Mouse (Mus musculus) left cerebral cortex, adult 2 months (tissue): Measurements from ENCODE around the gene Casp2. TPM values are rescaled to one million over a fixed set of nuclear protein-coding genes. Genes with fewer than 3 reads are reported as not detected.

Source experiments
- DNase-seq, 2 experiments: peaks; one replicate each; pipeline ENCODE4 v3.0.0; 2021 to 2022; ENCODE audit warnings: low spot score in 2 of 2, mixed read lengths in 1 of 2; ENCODE audit errors: extremely low spot score in 1 of 2
- H3K27ac ChIP-seq: fragments of 200-600 bp; 2 replicates; pipeline ENCODE4 v1.8.1; 2022
- H3K4me3 ChIP-seq: fragments of 200-600 bp; 2 replicates; pipeline ENCODE4 v1.8.1; 2022
- CTCF ChIP-seq: fragments of 200-600 bp; IDR thresholded peaks from 2 replicates; pipeline ENCODE4 v1.8.1; 2022; ENCODE audit warnings: antibody characterized with exemption, mild to moderate bottlenecking, moderate library complexity
- intact Hi-C: fragments of 180-260 bp; cut with DNase I; formaldehyde crosslinking; loops from one replicate; pipeline ENCODE4 v1.15.1; 2025
- total RNA-seq, 2 experiments: library from RNA; stranded (reverse); gene quantifications; 2 replicates each; pipeline ENCODE4 v1.2.3; 2021

Gene Casp2
- total RNA-seq, 2 experiments from 2014 or later: 19.7 to 28.1 TPM

DNA sequence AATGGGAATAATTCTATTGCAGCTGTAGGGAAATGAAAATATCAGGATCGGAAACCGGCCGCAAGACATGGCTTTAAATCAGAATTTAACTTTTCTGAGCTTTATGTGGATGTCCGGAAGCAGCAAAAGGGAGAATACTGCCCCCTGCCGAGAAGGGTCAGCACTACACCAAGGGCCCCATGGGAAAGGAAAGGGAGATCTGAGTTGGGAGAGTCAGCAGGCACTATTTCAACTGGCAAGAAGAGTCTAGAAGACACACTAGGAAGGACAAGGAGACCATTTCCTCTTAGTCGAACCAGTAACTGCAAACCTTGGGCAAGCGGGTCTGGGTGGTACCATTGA is 60.5 kb downstream of the Casp2 start:
- intact Hi-C loops: loop anchor here (2.0 to 10.0 kb wide), 4 partner anchors 24 to 560 kb away; partner anchors contain the start of gene Zyx
- peak overlapping the region; percentile 63 for H3K4me3 ChIP-seq
- peak; percentile 82 to 88 for DNase-seq
- H3K27ac ChIP-seq: peak overlapping the region; percentile 94
- TF ChIP-seq CTCF: peak; percentile 93

DNA sequence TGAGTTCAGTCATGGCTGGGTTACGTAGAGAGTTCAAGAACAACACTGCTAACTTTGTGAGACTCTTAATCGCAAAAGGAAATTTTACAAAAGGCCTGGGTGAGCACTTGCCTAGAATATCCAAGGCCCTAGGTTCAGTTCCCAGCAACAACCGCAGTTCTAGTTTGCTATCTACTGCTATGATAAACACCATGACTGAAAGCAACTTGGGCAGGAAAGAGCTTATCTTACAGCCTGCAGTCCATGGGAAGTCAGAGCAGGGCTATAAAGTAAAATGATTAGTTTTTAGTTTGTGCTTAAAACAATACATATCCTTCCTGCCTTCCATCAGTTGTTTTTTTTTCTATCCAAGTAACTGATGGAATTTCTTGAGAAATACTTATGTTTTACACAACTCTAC is 61.7 kb downstream of the Casp2 start:
- no peak overlapping the region for H3K4me3 ChIP-seq
- no peak for DNase-seq
- intact Hi-C loops: loop anchor here (10.0 kb wide), 2 partner anchors 258 to 562 kb away; no protein-coding TSS in a partner anchor
- no peak overlapping the region for H3K27ac ChIP-seq
- TF ChIP-seq CTCF: no peak

- intact Hi-C loops: loop anchor here (10.0 kb wide), 2 partner anchors 256 to 564 kb away; no protein-coding TSS in a partner anchor
- no peak for TF ChIP-seq CTCF
- Histone ChIP-seq H3K4me3 (no peak overlapping the region), H3K27ac (no peak overlapping the region)
- DNase-seq: no peak
Measured at GRCm38 (mm10) chr6:42328757-42329156, 64.0 kb downstream of the Casp2 start.

DNA sequence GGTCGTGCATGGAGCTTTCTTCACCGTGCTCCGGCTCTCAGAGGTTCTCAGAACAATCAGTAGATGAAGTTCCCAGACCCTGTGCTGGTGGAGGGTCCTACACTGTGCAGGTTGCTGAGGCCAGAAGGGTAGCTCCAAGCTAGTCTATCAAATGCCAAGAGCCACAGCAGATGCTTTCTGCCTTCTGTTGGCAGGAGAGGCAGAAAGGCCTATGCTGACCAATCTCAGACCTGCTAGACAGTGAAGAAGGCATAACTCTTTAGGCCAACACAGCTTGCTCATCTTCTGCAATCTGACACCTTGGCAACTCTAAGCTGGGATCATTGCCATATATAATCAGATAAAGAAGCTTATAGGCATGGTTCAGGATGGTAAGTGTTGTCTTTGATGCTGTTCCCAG is 65.4 kb downstream of the Casp2 start:
- no peak overlapping the region for H3K4me3 ChIP-seq
- DNase-seq: no peak
- no peak for TF ChIP-seq CTCF
- intact Hi-C loops: loop anchor here (10.0 kb wide), 1 partner anchor 535 kb away; no protein-coding TSS in a partner anchor
- no peak overlapping the region for H3K27ac ChIP-seq

DNA sequence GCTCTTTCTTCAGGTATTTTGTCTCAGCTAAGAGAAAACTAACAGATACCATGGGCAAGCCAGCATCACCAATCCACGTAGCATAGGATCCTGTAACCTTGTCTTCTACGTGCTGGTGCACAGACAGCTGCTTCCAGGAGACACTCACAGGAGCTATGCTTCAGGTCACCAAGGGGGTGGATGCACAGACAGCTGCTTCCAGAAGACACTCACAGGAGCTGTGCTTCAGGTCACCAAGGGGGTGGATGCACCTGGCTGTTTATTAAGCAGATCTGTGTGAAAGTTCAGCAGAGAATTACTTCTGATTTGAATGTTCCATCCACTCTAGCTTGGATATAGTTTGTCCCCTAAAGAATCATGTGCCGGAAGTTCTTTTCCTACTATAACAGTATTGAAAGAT is 66.2 kb downstream of the Casp2 start:
- intact Hi-C loops: loop anchor here (10.0 kb wide), 1 partner anchor 534 kb away; no protein-coding TSS in a partner anchor
- Histone ChIP-seq H3K4me3 (no peak overlapping the region), H3K27ac (no peak overlapping the region)
- no peak for DNase-seq
- no peak for TF ChIP-seq CTCF

Other genes with a start within 250 kb of the Casp2 start
- not detected for gene Sva, start 226.6 kb upstream of the Casp2 start, total RNA-seq
- not detected for gene Tas2r139, start 124.0 kb upstream of the Casp2 start, total RNA-seq
- gene Tas2r144, start 49.7 kb upstream of the Casp2 start, total RNA-seq: not detected
- gene Gstk1, start 19.1 kb upstream of the Casp2 start, total RNA-seq: 10 to 100 TPM in 1 of 2 experiments, 1 to 10 TPM in 1; 9.0 to 10.0 TPM
- gene Tmem139, start 3.0 kb upstream of the Casp2 start, total RNA-seq: not detected
- 1 to 10 TPM; 5.3 to 6.4 TPM for gene Clcn1, start 21.7 kb downstream of the Casp2 start, total RNA-seq
- gene Fam131b, start 59.7 kb downstream of the Casp2 start, total RNA-seq: 100 to 1,000 TPM; 111 TPM
- 10 to 100 TPM; 47.6 to 47.8 TPM for gene Zyx, start 84.6 kb downstream of the Casp2 start, total RNA-seq
- under 1 TPM; 0.12 to 0.29 TPM for gene Epha1, start 108.3 kb downstream of the Casp2 start, total RNA-seq
- not detected for gene Tas2r143, start 135.3 kb downstream of the Casp2 start, total RNA-seq
- gene Tas2r135, start 140.4 kb downstream of the Casp2 start, total RNA-seq: not detected
- gene Tas2r126, start 169.6 kb downstream of the Casp2 start, total RNA-seq: not detected
- gene Olfr458, start 200.2 kb downstream of the Casp2 start, total RNA-seq: not detected
- not detected for gene Olfr457, start 211.3 kb downstream of the Casp2 start, total RNA-seq
- not detected for gene Olfr456, start 222.2 kb downstream of the Casp2 start, total RNA-seq